Mouse (Mus musculus) effector memory CD4-positive, alpha-beta T cell, adult 5 months (primary cell): Measurements from ENCODE around the gene C3ar1. TPM values are rescaled to one million over a fixed set of nuclear protein-coding genes. Genes with fewer than 3 reads are reported as not detected.

ENCODE experiments used
- polyA plus RNA-seq: library from polyadenylated mRNA; unstranded; fragments of 100-300 nt; shearing (Covaris generic); gene quantifications from one replicate; pipeline ENCODE4 v1.2.1, GENCODE M21; 2017

C3ar1 gene
- not detected for polyA plus RNA-seq

GRCm38 (mm10) chr6:122855955-122856354 lies at the start of gene C3ar1:
Gene C3ar1 (minus strand): TSS chr6:122856161.

GRCm38 (mm10) chr6:122873871-122874719 lies 18.1 kb upstream of the C3ar1 start, which contains the start of gene Necap1:
Gene Necap1 (plus strand): TSS chr6:122874474.

GRCm38 (mm10) chr6:122819306-122820070 lies 36.5 kb downstream of the C3ar1 start, which contains the start of gene Foxj2:
Gene Foxj2 (plus strand): TSS chr6:122819914.

GRCm38 (mm10) chr6:122801301-122801800 lies 54.6 kb downstream of the C3ar1 start, which contains the start of gene Slc2a3:
Gene Slc2a3 (minus strand): TSS chr6:122801640.

Other genes with a start within 250 kb of the C3ar1 start
- not detected for gene Gdf3, start 246.1 kb downstream of the C3ar1 start, polyA plus RNA-seq
- not detected for gene Dppa3, start 229.8 kb downstream of the C3ar1 start, polyA plus RNA-seq
- gene Nanog, start 148.7 kb downstream of the C3ar1 start, polyA plus RNA-seq, result not detected
- 26.0 TPM for gene Slc2a3, start 54.5 kb downstream of the C3ar1 start, polyA plus RNA-seq
- gene Foxj2, start 36.2 kb downstream of the C3ar1 start, polyA plus RNA-seq, result 38.5 TPM
- gene Necap1, start 18.3 kb upstream of the C3ar1 start, polyA plus RNA-seq, result 39.7 TPM
- gene Clec4a1, start 65.7 kb upstream of the C3ar1 start, polyA plus RNA-seq, result not detected
- gene Clec4a3, start 96.4 kb upstream of the C3ar1 start, polyA plus RNA-seq, result not detected
- gene Clec4a4, start 134.2 kb upstream of the C3ar1 start, polyA plus RNA-seq, result not detected
- not detected for gene Clec4b1, start 193.8 kb upstream of the C3ar1 start, polyA plus RNA-seq